Mouse (Mus musculus) kidney, postnatal 4 days (tissue): ENCODE measurements around the gene Traf3.

Experiments used
- DNase-seq, 2 experiments: peaks; one replicate each; pipeline ENCODE4 v3.0.0; 2021; ENCODE audit warnings: mixed read lengths in 2 of 2

Gene Traf3

GRCm38 (mm10) chr12:111266592-111266991 is 100.4 kb downstream of the Traf3 start:
- no peak for DNase-seq

GRCm38 (mm10) chr12:111267673-111268325 is 101.6 kb downstream of the Traf3 start:
- DNase-seq, result no peak

- DNase-seq, result peak; percentile 70 to 81
These were observed 104.6 kb downstream of the Traf3 start, which contains the start of gene Amn for GRCm38 (mm10) chr12:111270629-111271277. Gene Amn (plus strand): TSS chr12:111271095.

- DNase-seq, result no peak
These were observed 105.2 kb downstream of the Traf3 start for GRCm38 (mm10) chr12:111271406-111271805.

GRCm38 (mm10) chr12:111271966-111272365 is 105.8 kb downstream of the Traf3 start:
- no peak for DNase-seq

GRCm38 (mm10) chr12:111272420-111272819 is 106.2 kb downstream of the Traf3 start:
- peak; percentile 90 to 92 for DNase-seq

GRCm38 (mm10) chr12:111274006-111274405 is 107.8 kb downstream of the Traf3 start:
- peak; percentile 34 to 42 for DNase-seq

- peak in 1 of 2 experiments; percentile 31 for DNase-seq
These were observed 108.4 kb downstream of the Traf3 start for GRCm38 (mm10) chr12:111274447-111275149.

- peak; percentile 52 to 66 for DNase-seq
These were observed 109.1 kb downstream of the Traf3 start for GRCm38 (mm10) chr12:111275150-111275841.

- DNase-seq, result no peak
These were observed 110.2 kb downstream of the Traf3 start for GRCm38 (mm10) chr12:111276371-111276770.

GRCm38 (mm10) chr12:111283573-111283972 is 117.4 kb downstream of the Traf3 start:
- no peak for DNase-seq

- peak; percentile 41 to 53 for DNase-seq
These were observed 118.4 kb downstream of the Traf3 start for GRCm38 (mm10) chr12:111284532-111284931.

- no peak for DNase-seq
These were observed 126.9 kb downstream of the Traf3 start for GRCm38 (mm10) chr12:111293025-111293424.

GRCm38 (mm10) chr12:111301322-111302017 is 135.3 kb downstream of the Traf3 start:
- DNase-seq, result no peak

- DNase-seq, result no peak
These were observed 135.8 kb downstream of the Traf3 start for GRCm38 (mm10) chr12:111302018-111302345.

- no peak for DNase-seq
These were observed 137.7 kb downstream of the Traf3 start for GRCm38 (mm10) chr12:111303702-111304337.

- no peak for DNase-seq
These were observed 140.7 kb downstream of the Traf3 start for GRCm38 (mm10) chr12:111306821-111307220.

GRCm38 (mm10) chr12:111309256-111309655 is 143.1 kb downstream of the Traf3 start:
- no peak for DNase-seq

- no peak for DNase-seq
These were observed 143.8 kb downstream of the Traf3 start for GRCm38 (mm10) chr12:111309931-111310330.

- no peak for DNase-seq
These were observed 145.6 kb downstream of the Traf3 start for GRCm38 (mm10) chr12:111311775-111312174.

- DNase-seq, result no peak
These were observed 148.1 kb downstream of the Traf3 start for GRCm38 (mm10) chr12:111314273-111314672.
